Mouse (Mus musculus) olfactory bulb, adult 2 months (tissue): ENCODE measurements at regions not wholly inside any gene's neighbourhood (a gene's known extent, or its start where the extent isn't known, plus 50 kb on each side); places are given as distances from the start of the nearest gene placed in this dataset.

ENCODE experiments used
- CTCF ChIP-seq: fragments of 200-500 bp; IDR thresholded peaks from 2 replicates; pipeline ENCODE4 v1.5.1; 2012; ENCODE audit warnings: low read depth, mild to moderate bottlenecking, low read length, moderate library complexity; ENCODE audit not compliant: insufficient read depth
- POLR2A ChIP-seq: fragments of 200-500 bp; IDR thresholded peaks from 2 replicates; pipeline ENCODE4 v1.6.1; 2012; ENCODE audit warnings: mild to moderate bottlenecking, low read depth, low read length, moderate library complexity; ENCODE audit not compliant: insufficient read depth

DNA sequence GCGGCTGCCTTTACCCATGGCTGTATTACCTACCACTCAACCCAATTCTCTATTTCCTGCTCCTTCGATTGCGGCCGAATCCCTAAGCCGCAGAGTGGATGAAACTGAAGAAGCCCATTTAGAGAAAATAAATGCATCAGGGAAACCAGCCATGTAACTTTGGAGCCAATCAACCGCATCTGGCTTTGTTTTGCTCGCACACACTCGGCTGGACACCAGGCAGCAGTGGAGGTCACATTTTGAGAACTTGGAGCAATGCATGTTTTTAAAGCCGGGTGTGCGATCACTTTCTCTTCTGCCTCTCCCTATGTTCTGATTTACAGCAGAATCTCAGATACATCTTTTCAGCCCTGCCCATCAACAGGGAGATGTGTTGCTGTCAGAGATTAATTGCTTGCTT, 433.7 kb upstream of the Jarid2 start:
- TF ChIP-seq CTCF (no peak), POLR2A (no peak)
